Mouse (Mus musculus): ENCODE data around the gene Pak7. TPM values are rescaled to one million over a fixed set of nuclear protein-coding genes. Genes with fewer than 3 reads are reported as not detected.
"Not testable (repeated sequence)": the region's sequence is repeated elsewhere in the genome, so short reads cannot be mapped to it uniquely, and the experiment has no call there.

The Pak7 gene
- total and polyA plus RNA-seq, 3 experiments: 0.08 to 0.14 (median 0.14) TPM

DNA sequence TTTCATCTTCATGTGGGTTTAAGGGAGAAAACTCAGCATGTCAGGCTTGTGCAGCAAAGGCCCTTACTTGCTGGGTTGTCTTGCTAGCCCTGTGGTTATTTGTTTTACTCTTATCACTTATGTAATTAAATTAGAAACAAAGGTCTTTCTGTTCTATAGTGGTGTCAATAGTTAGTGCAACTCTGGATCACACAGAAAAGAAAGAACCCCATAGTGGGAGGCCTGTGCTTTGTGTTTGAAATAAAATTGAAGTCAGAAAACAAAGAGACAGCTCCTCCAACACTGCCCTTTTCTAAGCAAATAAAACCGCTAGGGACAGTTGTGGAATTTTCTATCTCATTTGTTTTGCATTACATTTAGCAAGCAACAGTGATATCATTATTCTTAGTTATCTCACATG, 15.4 kb downstream of the Pak7 start:
- Histone ChIP-seq H3K4me1 (ENCODE audit: control insufficient read depth, insufficient read depth, low read length) (no peaks in the 10 kb centered on the region), H3K27me3 (ENCODE audit: control insufficient read depth, insufficient read depth, low read length) (no peaks in the 10 kb centered on the region), H3K9ac (ENCODE audit: low read depth, low read length) (no peak overlapping the region), H3K27ac (no peak overlapping the region), H3K4me3 (no peak overlapping the region), H3K79me2 (replicated peaks; ENCODE audit: control insufficient read depth, insufficient read depth, low read length) (no peaks in the 10 kb centered on the region), H3K36me3 (ENCODE audit: control insufficient read depth, insufficient read depth, low read length) (no peaks in the 10 kb centered on the region)
- WGBS: 81% methylated on average over 1 of the region's 1 CpGs
- intact Hi-C loops (cut with DNase I): no loop called here
- no peak for DNase-seq
- TF ChIP-seq EP300 (IDR thresholded peaks at IDR 0.05; ENCODE audit: insufficient read depth, low read depth, low read length) (no peak), POLR2A (IDR thresholded peaks at IDR 0.05; ENCODE audit: insufficient read depth, low read depth, low read length) (no peak), CTCF (IDR thresholded peaks at IDR 0.05) (no peak)

DNA sequence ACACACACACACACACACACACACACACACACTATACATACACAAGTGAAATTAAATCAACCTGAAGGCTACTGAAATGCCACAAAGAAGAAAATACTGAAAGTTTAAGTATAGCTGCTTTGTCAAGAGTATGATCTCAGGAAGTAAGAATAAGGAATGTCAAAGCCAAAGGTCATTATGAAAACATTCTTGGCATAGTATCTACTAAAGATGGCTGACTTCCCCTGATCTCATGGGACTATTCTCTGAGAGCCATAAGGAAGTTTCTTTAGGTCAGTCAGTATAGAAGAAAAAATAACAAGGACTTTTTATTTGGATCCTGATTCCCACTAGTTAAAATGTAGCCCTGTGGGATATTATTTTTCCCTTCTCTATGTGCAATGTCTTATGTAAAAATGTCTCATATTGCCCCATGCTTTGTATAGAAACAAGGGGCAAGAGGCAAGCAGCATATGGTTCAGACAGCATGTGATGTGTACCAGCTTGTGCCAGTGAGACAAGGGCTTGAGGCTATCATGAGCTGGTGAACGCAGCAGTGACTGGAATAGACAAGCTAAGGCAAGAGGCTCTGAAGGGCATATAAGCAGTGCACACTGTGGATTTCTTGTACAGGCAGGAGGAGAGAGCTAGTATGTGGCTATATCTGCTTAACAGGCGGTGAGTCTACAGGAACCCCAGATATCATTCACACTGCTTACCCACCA, 36.2 kb downstream of the Pak7 start:
- 64% methylated on average over 2 of the region's 2 CpGs for WGBS
- H3K36me3 ChIP-seq (ENCODE audit: control insufficient read depth, insufficient read depth, low read length): no peaks in the 10 kb centered on the region
- intact Hi-C loops (cut with DNase I): no loop called here
- no peak overlapping the region for H3K4me3 ChIP-seq
- TF ChIP-seq EP300 (IDR thresholded peaks at IDR 0.05; ENCODE audit: insufficient read depth, low read depth, low read length) (no peak), POLR2A (IDR thresholded peaks at IDR 0.05; ENCODE audit: insufficient read depth, low read depth, low read length) (no peak), CTCF (IDR thresholded peaks at IDR 0.05) (no peak)
- no peaks in the 10 kb centered on the region for H3K4me1 ChIP-seq (ENCODE audit: control insufficient read depth, insufficient read depth, low read length)
- H3K27me3 ChIP-seq (ENCODE audit: control insufficient read depth, insufficient read depth, low read length): no peaks in the 10 kb centered on the region
- H3K9ac ChIP-seq (ENCODE audit: low read depth, low read length): no peak overlapping the region
- DNase-seq: no peak
- H3K27ac ChIP-seq: no peak overlapping the region
- no peaks in the 10 kb centered on the region for H3K79me2 ChIP-seq (replicated peaks; ENCODE audit: control insufficient read depth, insufficient read depth, low read length)

GRCm38 (mm10) chr2:136350459-136350858, 37.3 kb downstream of the Pak7 start:
- no peaks in the 10 kb centered on the region for H3K79me2 ChIP-seq (replicated peaks; ENCODE audit: control insufficient read depth, insufficient read depth, low read length)
- H3K27ac ChIP-seq: no peak overlapping the region
- H3K9ac ChIP-seq (ENCODE audit: low read depth, low read length): no peak overlapping the region
- H3K4me1 ChIP-seq (ENCODE audit: control insufficient read depth, insufficient read depth, low read length): no peaks in the 10 kb centered on the region
- 64% methylated on average over 3 of the region's 3 CpGs for WGBS
- intact Hi-C loops (cut with DNase I): no loop called here
- no peak for DNase-seq
- TF ChIP-seq POLR2A (IDR thresholded peaks at IDR 0.05; ENCODE audit: insufficient read depth, low read depth, low read length) (no peak), EP300 (IDR thresholded peaks at IDR 0.05; ENCODE audit: insufficient read depth, low read depth, low read length) (no peak), CTCF (IDR thresholded peaks at IDR 0.05) (no peak)
- H3K36me3 ChIP-seq (ENCODE audit: control insufficient read depth, insufficient read depth, low read length): no peaks in the 10 kb centered on the region
- no peak overlapping the region for H3K4me3 ChIP-seq
- H3K27me3 ChIP-seq (ENCODE audit: control insufficient read depth, insufficient read depth, low read length): no peaks in the 10 kb centered on the region

DNA sequence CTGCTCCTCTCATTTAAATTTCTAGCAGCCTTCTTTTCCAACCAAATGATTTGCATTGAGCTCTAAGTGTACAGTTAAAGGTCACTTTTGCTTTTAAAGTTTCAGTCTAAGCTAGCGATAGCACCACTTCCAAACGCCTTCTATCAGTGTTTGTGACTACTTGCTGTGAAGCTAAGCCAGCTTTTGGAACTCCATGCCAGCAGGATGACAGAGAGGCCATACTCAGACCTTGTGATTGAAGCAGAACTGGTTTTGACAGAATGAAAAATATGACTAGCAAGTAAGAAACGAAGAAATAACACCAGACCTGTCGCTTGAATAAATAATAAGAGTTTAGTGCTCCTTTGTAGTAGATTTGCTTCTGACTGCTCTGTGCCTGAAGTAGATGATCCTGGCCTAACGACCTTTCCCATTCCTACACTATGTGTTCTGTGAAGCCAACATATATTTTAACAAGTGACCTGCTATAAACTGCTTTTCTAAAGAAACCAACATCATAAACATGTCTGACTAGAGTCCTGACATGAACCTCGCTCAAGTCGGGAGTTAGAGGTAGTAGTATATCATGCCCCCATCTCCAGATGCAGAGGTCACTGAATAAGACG, 38.0 kb downstream of the Pak7 start:
- no peaks in the 10 kb centered on the region for H3K79me2 ChIP-seq (replicated peaks; ENCODE audit: control insufficient read depth, insufficient read depth, low read length)
- H3K27ac ChIP-seq: no peak overlapping the region
- DNase-seq: no peak
- no peaks in the 10 kb centered on the region for H3K36me3 ChIP-seq (ENCODE audit: control insufficient read depth, insufficient read depth, low read length)
- no peak for TF ChIP-seq POLR2A (IDR thresholded peaks at IDR 0.05; ENCODE audit: insufficient read depth, low read depth, low read length)
- TF ChIP-seq EP300 (IDR thresholded peaks at IDR 0.05; ENCODE audit: insufficient read depth, low read depth, low read length): no peak
- no peak for TF ChIP-seq CTCF (IDR thresholded peaks at IDR 0.05)
- H3K4me3 ChIP-seq: no peak overlapping the region
- H3K27me3 ChIP-seq (ENCODE audit: control insufficient read depth, insufficient read depth, low read length): no peaks in the 10 kb centered on the region
- H3K9ac ChIP-seq (ENCODE audit: low read depth, low read length): no peak overlapping the region
- WGBS: 59% methylated on average over 8 of the region's 8 CpGs
- intact Hi-C loops (cut with DNase I): no loop called here
- no peaks in the 10 kb centered on the region for H3K4me1 ChIP-seq (ENCODE audit: control insufficient read depth, insufficient read depth, low read length)

- intact Hi-C loops (cut with DNase I); H3K79me2 ChIP-seq (replicated peaks; ENCODE audit: control insufficient read depth, insufficient read depth, low read length); H3K4me3 ChIP-seq; H3K4me1 ChIP-seq (ENCODE audit: control insufficient read depth, insufficient read depth, low read length); H3K36me3 ChIP-seq (ENCODE audit: control insufficient read depth, insufficient read depth, low read length); DNase-seq; H3K27ac ChIP-seq; H3K27me3 ChIP-seq (ENCODE audit: control insufficient read depth, insufficient read depth, low read length); H3K9ac ChIP-seq (ENCODE audit: low read depth, low read length): not testable (repeated sequence)
- 68% methylated on average over 4 of the region's 4 CpGs for WGBS
Measured at GRCm38 (mm10) chr2:136344240-136344780, 43.5 kb downstream of the Pak7 start.

- Histone ChIP-seq H3K27me3 (ENCODE audit: control insufficient read depth, insufficient read depth, low read length) (no peaks in the 10 kb centered on the region), H3K4me3 (no peak overlapping the region), H3K4me1 (ENCODE audit: control insufficient read depth, insufficient read depth, low read length) (no peaks in the 10 kb centered on the region), H3K9ac (ENCODE audit: low read depth, low read length) (no peak overlapping the region), H3K36me3 (ENCODE audit: control insufficient read depth, insufficient read depth, low read length) (no peaks in the 10 kb centered on the region), H3K27ac (no peak overlapping the region), H3K79me2 (replicated peaks; ENCODE audit: control insufficient read depth, insufficient read depth, low read length) (no peaks in the 10 kb centered on the region)
- intact Hi-C loops (cut with DNase I): no loop called here
- no peak for DNase-seq
- TF ChIP-seq EP300 (IDR thresholded peaks at IDR 0.05; ENCODE audit: insufficient read depth, low read depth, low read length): no peak
- TF ChIP-seq CTCF (IDR thresholded peaks at IDR 0.05): no peak
- TF ChIP-seq POLR2A (IDR thresholded peaks at IDR 0.05; ENCODE audit: insufficient read depth, low read depth, low read length): no peak
- WGBS: 53% methylated on average over 1 of the region's 1 CpGs
Measured at GRCm38 (mm10) chr2:136329974-136330373, 57.8 kb downstream of the Pak7 start.
